Mouse (Mus musculus): ENCODE results near the gene Dab1.

- no peak for TF ChIP-seq CTCF (IDR thresholded peaks at IDR 0.05; ENCODE audit: borderline replicate concordance, insufficient read depth, low read length)
- no peak for TF ChIP-seq POLR2A (IDR thresholded peaks at IDR 0.05; ENCODE audit: low read depth, low read length)
Measured at GRCm38 (mm10) chr4:104523776-104524175, 904.6 kb downstream of the Dab1 start.

All from embryonic fibroblast, embryonic 13.5 days (primary cell).